Mouse (Mus musculus) G1E-ER4 (cell line): ENCODE data around the gene Prkch. TPM values are rescaled to one million over a fixed set of nuclear protein-coding genes. Genes with fewer than 3 reads are reported as not detected.

Experiments
- GATA1 ChIP-seq: IDR thresholded peaks from one replicate; pipeline ENCODE4 v1.8.0; 2012; ENCODE audit warnings: low read length, inconsistent platforms
- polyA plus RNA-seq: library from polyadenylated mRNA; stranded (reverse); fragments of >175 nt; gene quantifications from 2 replicates; pipeline ENCODE4 v1.2.3, GENCODE M21; 2012

Prkch gene
- polyA plus RNA-seq: not detected in 2 replicates

- TF ChIP-seq GATA1: no peak
Observed at GRCm38 (mm10) chr12:73584610-73585240, at the start of gene Prkch. Gene Prkch, plus strand, starts transcription at chr12:73584796.

DNA sequence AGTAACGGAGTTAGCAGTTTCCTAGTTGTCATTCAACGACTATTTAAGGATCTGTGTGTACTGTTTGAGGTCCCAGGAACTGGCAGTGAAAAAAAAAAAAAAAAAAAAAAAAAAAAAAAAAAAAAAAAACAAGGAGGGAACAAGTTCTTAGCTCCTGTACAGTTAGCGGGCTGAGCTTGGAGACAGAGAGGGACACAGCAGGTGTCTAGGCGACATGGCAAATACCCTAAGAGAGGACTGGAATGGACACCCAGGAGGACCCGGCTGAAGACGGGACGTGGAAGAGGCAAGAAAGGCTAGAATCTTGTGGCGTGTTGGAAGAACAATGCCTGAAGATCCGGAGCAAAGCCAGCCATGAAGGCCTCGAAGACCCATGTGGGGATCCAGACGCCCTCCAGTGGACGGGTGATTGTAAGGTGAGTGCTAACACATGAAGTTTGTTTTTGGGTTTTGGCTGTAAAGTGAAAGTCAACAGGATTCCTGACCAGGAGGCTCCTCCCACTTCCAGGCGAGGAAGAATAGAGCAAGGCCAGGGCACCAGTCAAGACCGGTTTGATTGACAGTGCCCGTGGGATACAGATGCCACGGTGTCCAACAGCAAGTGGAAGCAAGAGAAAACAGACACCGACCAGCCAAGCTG, 47.0 kb upstream of the Prkch start:
- no peak for TF ChIP-seq GATA1

GRCm38 (mm10) chr12:73539151-73539550, 45.4 kb upstream of the Prkch start:
- no peak for TF ChIP-seq GATA1

GRCm38 (mm10) chr12:73540402-73540801, 44.2 kb upstream of the Prkch start:
- no peak for TF ChIP-seq GATA1

DNA sequence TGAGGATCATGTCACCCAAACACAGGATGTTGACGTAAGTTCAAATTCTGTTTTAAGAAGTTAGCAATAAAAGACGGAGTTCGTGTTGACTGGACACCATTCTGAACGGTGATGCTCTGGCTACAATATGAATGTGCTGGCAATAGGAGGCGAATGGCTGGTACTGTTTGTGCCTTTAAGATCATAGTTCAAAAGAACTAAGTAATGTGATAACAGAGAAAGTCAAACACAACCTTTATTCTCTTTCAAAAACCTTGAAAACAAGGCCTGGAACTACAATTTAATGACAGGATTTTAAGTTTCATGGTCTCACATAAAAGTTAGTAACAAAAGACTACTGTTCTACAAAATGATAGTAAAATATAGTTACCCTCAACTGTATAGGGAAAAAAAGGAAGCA, 41.4 kb upstream of the Prkch start:
- no peak for TF ChIP-seq GATA1

DNA sequence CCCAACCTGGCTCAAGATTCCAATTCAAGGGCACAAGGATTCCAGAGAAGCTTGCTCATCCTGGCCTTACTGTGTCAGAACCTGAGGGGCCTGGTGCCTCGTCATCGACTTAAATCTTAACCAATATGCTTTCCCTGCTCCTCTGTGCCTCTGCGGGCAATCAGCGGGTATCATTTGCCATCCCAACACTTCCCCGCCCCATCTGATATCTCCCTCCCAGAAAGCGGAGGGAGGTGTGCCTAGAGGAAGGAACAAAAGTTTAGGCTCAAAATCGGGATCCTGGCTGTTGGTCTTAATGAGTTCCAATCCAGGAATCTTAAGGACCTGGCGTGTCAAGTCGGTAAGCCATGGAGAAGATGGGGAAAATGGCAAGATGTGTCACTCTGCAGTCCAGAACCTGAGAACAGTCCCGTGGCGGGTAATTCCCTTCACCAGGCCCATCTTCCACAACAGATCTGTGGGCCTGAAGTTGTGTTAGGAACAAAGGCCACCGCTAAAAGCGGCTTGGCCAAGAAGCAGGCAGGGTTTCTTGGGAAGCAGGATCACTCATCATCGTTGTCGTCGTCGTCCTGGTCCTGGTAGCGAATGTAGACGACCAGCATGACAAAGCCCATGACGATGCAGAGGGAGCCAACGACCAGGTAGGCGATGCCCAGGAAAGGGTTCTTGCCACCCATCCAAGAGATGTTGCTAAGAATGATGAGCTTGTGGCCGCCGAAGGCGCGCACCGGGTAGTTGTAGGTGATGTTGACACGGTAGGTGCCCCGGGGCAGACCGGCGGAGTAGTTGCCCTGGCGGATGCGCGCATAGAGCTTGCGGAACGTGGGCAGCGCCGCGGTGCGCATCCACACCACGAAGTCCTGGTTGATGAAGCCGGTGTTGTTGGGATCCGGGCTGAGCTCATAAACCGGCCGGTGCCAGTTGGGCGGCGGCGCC, 39.6 kb upstream of the Prkch start:
- TF ChIP-seq GATA1: no peak

DNA sequence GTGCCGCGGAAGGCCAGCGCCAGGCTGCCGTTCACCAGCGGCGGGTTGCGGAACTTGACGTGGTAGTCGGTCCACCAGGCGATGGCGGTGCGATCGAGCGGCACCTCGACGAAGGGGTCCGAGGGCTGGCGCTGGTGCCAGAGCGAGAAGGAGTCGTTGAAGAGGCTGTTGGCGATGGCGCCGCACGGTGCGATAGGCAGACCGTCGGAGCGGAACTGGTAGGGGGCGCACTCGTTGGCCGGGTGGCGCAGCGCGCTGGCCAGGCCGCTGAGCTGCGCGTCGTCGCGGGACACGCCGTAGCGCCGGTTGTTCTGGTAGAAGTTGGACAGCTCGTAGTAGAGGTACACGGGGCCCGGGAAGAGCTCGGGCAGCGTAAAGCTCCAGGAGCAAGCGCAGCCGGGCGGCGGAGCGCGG, 38.9 kb upstream of the Prkch start:
- TF ChIP-seq GATA1: no peak

DNA sequence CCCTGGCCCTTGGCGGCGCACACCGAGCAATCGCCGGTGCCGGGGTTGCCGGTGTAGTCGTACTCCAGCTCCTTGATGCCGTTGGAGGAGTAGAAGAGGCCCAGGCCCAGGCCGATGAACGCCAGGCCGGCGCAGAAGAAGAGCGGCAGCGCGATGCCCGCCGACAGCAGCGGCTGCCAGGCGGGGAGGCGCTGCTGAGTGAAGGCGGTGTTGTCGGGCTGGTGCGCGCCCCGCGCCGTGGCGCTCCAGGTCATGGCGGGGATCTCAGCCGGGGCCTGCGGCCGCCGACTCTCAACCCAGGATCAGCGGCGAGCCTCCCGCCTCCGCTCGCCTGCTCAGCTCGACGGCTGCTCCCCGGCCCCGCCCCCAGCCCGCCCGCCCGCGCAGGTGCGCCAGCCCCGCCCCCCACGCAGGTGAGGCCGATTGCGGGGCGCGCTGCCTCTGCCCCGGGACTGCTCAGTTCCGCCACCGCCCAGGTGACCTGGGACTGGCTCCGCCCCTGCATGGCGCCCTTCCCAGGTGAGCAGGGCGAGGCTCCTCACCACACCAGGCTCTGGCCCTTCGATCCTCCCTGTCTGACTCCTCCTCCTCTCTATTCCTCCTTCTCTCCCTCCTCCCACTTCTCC, 38.4 kb upstream of the Prkch start, which contains the start of gene Tmem30b:
Gene Tmem30b (minus strand): TSS at position 307 of the 626 bp plus-strand sequence.
- TF ChIP-seq GATA1: no peak

GRCm38 (mm10) chr12:73547646-73548045, 37.0 kb upstream of the Prkch start:
- no peak for TF ChIP-seq GATA1

DNA sequence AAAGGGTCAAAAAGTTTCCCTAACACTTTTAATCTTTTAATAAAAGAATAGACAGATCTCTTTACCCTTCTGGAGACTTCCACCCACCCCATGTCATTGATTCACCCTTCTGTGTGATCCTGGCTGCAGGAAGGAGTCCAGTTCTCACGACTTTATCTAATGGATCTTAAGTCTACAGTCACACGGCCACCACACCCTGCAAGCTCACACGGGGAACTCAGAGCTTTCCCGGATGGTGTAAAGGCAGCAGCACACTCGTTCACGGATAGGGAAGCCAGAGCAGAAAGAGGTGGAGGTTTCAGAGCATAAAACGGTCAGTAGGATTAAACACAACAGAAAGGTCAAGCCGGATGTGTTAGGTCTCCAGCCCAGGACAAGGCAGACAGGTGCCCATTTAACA, 36.3 kb upstream of the Prkch start:
- TF ChIP-seq GATA1: no peak

- TF ChIP-seq GATA1: no peak
Observed at GRCm38 (mm10) chr12:73554155-73554554, 30.4 kb upstream of the Prkch start.

DNA sequence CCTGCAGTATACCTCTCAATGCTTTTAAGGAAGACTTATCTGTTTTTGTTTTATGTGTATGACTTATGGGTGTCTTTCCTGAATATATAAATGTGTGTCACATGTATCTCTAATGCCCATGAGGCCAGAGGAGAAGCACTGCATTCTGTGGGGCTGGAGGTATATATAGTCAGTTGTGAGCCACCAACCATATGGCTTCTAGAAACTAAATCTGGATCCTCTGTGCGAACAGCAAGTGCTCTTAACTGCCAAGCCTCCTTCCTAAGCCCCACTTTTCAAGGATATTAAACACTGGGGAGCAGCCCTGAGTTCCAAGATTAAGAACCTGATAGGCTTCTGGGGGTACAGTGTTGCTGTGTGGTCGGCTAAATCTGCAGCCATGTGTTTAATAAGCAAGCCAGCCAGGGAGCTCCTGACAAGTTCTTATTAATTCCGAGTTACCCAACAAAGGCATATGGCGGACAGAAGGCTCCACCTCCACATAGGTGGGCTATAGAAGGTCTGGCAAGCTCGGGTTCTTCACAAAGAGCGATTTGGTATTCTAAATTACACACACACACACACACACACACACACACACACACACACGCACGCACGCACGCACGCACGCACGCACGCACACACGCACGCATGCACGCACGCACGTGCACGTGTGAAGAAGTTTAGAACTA, 25.9 kb upstream of the Prkch start:
- TF ChIP-seq GATA1: no peak

- no peak for TF ChIP-seq GATA1
Observed at GRCm38 (mm10) chr12:73560091-73560490, 24.5 kb upstream of the Prkch start.

- no peak for TF ChIP-seq GATA1
Observed at GRCm38 (mm10) chr12:73564176-73564575, 20.4 kb upstream of the Prkch start.
